Mouse (Mus musculus) T-helper 1 cell (primary cell): ENCODE results near the gene Zfp985.
"Not testable (repeated sequence)": the region's sequence is repeated elsewhere in the genome, so short reads cannot be mapped to it uniquely, and the experiment has no call there.

Experiments
- in situ Hi-C: fragments of 300-600 bp; cut with MboI, MseI; formaldehyde crosslinking; loops from one replicate; pipeline ENCODE4 v1.15.1; 2025; ENCODE audit warnings: high pct_unique_total_duplicates

The Zfp985 gene

GRCm38 (mm10) chr4:147601881-147602280 is 48.8 kb downstream of the Zfp985 start:
- in situ Hi-C loops: no loop called here

GRCm38 (mm10) chr4:147603806-147604205 is 50.7 kb downstream of the Zfp985 start:
- in situ Hi-C loops: no loop called here

DNA sequence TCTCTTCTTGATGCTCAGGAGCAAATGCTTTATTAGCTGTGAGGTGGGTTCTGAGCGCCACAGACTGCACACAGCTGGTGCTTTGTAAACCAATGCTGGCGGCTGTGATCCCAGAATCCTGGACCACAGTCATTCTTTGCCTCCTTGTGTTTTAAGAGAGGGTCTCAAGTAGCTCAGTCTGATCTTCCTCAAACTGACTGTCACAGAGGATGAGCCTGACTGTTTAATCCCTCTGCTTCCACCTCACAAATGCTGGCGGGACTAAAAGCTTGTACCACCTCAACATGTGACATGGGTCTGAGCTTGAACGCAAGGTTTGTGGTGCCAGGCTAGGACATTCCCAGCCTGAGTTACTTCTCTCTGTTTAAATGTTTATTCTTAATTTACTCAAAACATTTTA is 52.4 kb downstream of the Zfp985 start:
- in situ Hi-C loops: no loop called here

DNA sequence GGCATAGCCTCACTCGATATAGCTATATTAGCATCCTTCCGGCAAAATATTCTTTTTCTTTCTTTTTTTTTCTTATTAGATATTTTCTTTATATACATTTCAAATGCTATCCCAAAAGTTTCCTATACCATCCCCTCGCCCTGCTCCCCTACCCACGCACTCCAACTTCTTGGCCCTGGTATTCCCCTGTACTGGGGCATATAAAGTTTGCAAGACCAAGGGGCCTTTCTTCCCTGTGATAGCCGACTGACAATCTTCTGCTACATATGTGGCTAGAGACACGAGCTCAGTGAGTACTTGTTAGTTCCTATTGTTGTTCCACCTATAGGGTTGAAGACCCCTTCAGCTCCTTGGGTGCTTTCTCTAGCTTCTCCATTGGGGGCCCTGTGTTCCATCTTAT is 53.4 kb downstream of the Zfp985 start:
- in situ Hi-C loops: not testable (repeated sequence)

DNA sequence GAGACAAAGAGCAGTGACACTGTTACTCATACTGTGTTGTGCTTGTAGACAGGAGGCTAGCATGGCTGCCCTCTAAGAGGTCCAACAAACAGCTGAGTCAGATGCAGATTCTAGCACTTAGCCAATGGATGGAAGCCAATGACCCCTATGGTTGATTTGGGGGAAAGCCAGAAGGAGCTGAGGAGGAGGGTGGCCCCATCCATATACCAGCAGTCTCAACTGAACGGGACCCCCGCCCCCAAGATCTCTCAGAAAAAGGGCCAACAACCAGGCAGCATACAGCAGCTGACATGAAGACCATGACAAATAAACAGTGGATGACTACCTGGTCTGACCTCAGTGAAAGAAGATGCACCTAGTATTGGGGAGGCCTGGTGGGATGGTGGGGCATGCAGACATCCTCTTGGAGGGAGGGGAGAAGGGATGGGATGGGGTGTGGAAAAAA is 80.8 kb downstream of the Zfp985 start:
- in situ Hi-C loops: loop anchor here (5.0 to 25.0 kb wide), 3 partner anchors 722 to 1467 kb away; partner anchors contain the start of gene Gm21411
